Mouse (Mus musculus) hindbrain, embryonic 13.5 days (tissue): ENCODE results near the gene Txndc12. TPM values are rescaled to one million over a fixed set of nuclear protein-coding genes. Genes with fewer than 3 reads are reported as not detected.

Experiments
- ATAC-seq: fragments of 200-750 bp; cut with Nextera tagmentation; 2 replicates; pipeline ENCODE4 v1.8.0; 2017; ENCODE audit warnings: moderate TSS enrichment; ENCODE audit not compliant: low FRiP score
- H3K27ac ChIP-seq: fragments of 300-500 bp; sonication (generic); 2 replicates; pipeline ENCODE4 v1.5.1; 2015; ENCODE audit warnings: inconsistent platforms, mild to moderate bottlenecking, moderate library complexity
- H3K27me3 ChIP-seq: fragments of 300-500 bp; sonication (generic); 2 replicates; pipeline ENCODE4 v1.6.1; 2015; ENCODE audit warnings: mild to moderate bottlenecking, inconsistent platforms
- H3K36me3 ChIP-seq: fragments of 300-500 bp; sonication (generic); 2 replicates; pipeline ENCODE4 v1.6.1; 2015; ENCODE audit warnings: mild to moderate bottlenecking, inconsistent platforms
- H3K4me1 ChIP-seq: fragments of 300-500 bp; sonication (generic); replicated peaks from 2 replicates; pipeline ENCODE4 v1.6.1; 2015; ENCODE audit warnings: inconsistent platforms
- H3K4me2 ChIP-seq: fragments of 300-500 bp; sonication (generic); 2 replicates; pipeline ENCODE4 v1.6.1; 2015; ENCODE audit warnings: inconsistent platforms, mild to moderate bottlenecking, moderate library complexity
- H3K4me3 ChIP-seq: fragments of 300-500 bp; sonication (generic); 2 replicates; pipeline ENCODE4 v1.5.1; 2015; ENCODE audit warnings: mild to moderate bottlenecking, inconsistent platforms
- H3K9ac ChIP-seq: fragments of 300-500 bp; sonication (generic); 2 replicates; pipeline ENCODE4 v1.6.1; 2015; ENCODE audit warnings: mild to moderate bottlenecking, inconsistent platforms
- H3K9me3 ChIP-seq: fragments of 300-500 bp; sonication (generic); 2 replicates; pipeline ENCODE4 v1.6.1; 2016; ENCODE audit warnings: inconsistent platforms
- WGBS: fragments of 180-500 bp; shearing (Covaris S2); methylation state at CpG from one replicate; pipeline ENCODE4 v1.1.7; 2015; 5-methylcytosine and 5-hydroxymethylcytosine counted together
- polyA plus RNA-seq: library from polyadenylated mRNA; unstranded; fragments of >200 nt; fragmentation: Nextera tagmentation; extraction: Ambion mirVana; gene quantifications from 2 replicates; pipeline ENCODE4 v1.2.1, GENCODE M21; 2015

Txndc12 gene
- polyA plus RNA-seq, 1 experiment from 2014 or later, result 79.5 TPM

DNA sequence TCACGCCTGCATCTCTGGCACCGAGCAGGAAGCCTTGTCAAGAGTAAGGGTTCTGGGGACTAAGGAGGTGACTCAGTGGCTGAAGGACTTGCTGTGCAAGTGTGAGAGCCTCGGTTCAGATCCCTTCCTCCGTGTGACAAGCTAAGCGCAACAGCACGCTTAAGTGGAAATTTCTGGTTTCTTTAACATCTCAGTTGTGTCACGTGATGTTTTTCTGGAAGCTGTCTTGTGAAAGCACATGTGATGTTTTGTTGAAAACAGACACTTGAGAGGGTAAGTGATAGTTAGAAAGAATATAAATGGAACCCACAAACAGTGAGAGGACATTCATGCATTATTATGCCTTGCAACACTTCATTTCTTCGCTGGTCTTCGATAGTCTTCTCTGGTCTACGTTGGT is 70.4 kb downstream of the Txndc12 start:
- Histone ChIP-seq H3K4me2 (no peak overlapping the region), H3K9ac (no peak overlapping the region), H3K4me1 (peaks cover 10% of the 10 kb centered on the region; the same call in 1 of the 2 replicates), H3K4me3 (no peak overlapping the region), H3K27me3 (no peaks in the 10 kb centered on the region), H3K36me3 (no peaks in the 10 kb centered on the region), H3K9me3 (no peaks in the 10 kb centered on the region), H3K27ac (no peak overlapping the region)
- ATAC-seq, result no peak
- 90% methylated on average over 10 of the region's 10 CpGs for WGBS

DNA sequence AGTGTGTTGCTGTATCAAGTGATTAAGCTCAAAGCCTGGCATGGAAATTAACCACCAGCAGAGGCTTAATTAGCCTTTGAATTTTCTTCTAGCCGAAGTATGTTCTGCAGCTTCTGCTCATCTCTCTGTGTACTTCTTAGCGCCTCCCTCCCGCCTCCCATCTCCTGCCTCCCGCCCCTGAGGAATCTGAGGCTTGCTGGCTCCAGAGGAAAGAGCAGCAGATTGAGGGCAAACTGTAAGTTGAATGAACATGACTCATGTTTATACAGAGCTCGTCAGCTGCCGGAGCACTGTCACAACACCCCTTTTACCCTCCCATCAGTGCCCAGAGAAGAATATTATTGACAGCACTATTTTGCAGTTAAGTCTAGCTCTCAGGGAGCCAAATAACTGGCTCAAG is 71.5 kb downstream of the Txndc12 start:
- no peaks in the 10 kb centered on the region for H3K27me3 ChIP-seq
- H3K4me2 ChIP-seq, result no peak overlapping the region
- no peak overlapping the region for H3K9ac ChIP-seq
- H3K4me1 ChIP-seq, result peaks cover 10% of the 10 kb centered on the region; the same call in 1 of the 2 replicates
- ATAC-seq, result no peak
- H3K27ac ChIP-seq, result no peak overlapping the region
- H3K9me3 ChIP-seq, result no peaks in the 10 kb centered on the region
- no peak overlapping the region for H3K4me3 ChIP-seq
- WGBS, result 44% methylated on average over 6 of the region's 6 CpGs
- H3K36me3 ChIP-seq, result no peaks in the 10 kb centered on the region

- no peaks in the 10 kb centered on the region for H3K9me3 ChIP-seq
- H3K27ac ChIP-seq, result no peak overlapping the region
- no peak for ATAC-seq
- H3K4me3 ChIP-seq, result no peak overlapping the region
- H3K4me2 ChIP-seq, result no peak overlapping the region
- no peak overlapping the region for H3K9ac ChIP-seq
- H3K27me3 ChIP-seq, result no peaks in the 10 kb centered on the region
- peaks cover 10% of the 10 kb centered on the region; the same call in 1 of the 2 replicates for H3K4me1 ChIP-seq
- no peaks in the 10 kb centered on the region for H3K36me3 ChIP-seq
These were observed 73.1 kb downstream of the Txndc12 start for GRCm38 (mm10) chr4:108907475-108907874.

- WGBS, result 81% methylated on average over 8 of the region's 8 CpGs
- peaks cover 12% of the 10 kb centered on the region; the same call in 1 of the 2 replicates for H3K4me1 ChIP-seq
These were observed 75.5 kb downstream of the Txndc12 start for GRCm38 (mm10) chr4:108909872-108910425.

More at GRCm38 (mm10) chr4:108909872-108910425, 75.5 kb downstream of the Txndc12 start:
- no peak for ATAC-seq
- Histone ChIP-seq H3K9ac (no peak overlapping the region), H3K4me3 (no peak overlapping the region), H3K9me3 (no peaks in the 10 kb centered on the region), H3K36me3 (no peaks in the 10 kb centered on the region), H3K4me2 (no peak overlapping the region), H3K27me3 (no peaks in the 10 kb centered on the region), H3K27ac (no peak overlapping the region)

Other genes with a start within 250 kb of the Txndc12 start
- gene Cc2d1b, start 214.7 kb upstream of the Txndc12 start, polyA plus RNA-seq, result 16.2 and 20.1 TPM in 2 replicates
- gene 3110021N24Rik, start 115.0 kb upstream of the Txndc12 start, polyA plus RNA-seq, result 0.93 and 1.7 TPM in 2 replicates
- gene Zfyve9, start 53.8 kb upstream of the Txndc12 start, polyA plus RNA-seq, result 6.9 and 7.1 TPM in 2 replicates
- gene Btf3l4, start 987 bp upstream of the Txndc12 start, polyA plus RNA-seq, result 218 and 222 TPM in 2 replicates
- gene Kti12, start 13.2 kb downstream of the Txndc12 start, polyA plus RNA-seq, result 28.3 and 31.3 TPM in 2 replicates
- gene A730015C16Rik, start 14.0 kb downstream of the Txndc12 start, polyA plus RNA-seq, result 1.5 and 1.7 TPM in 2 replicates
- 104 and 108 TPM in 2 replicates for gene Rab3b, start 44.5 kb downstream of the Txndc12 start, polyA plus RNA-seq
- 78.7 and 85.0 TPM in 2 replicates for gene Nrd1, start 166.1 kb downstream of the Txndc12 start, polyA plus RNA-seq